Mouse (Mus musculus): Measurements from ENCODE around the gene Brd7. TPM values are rescaled to one million over a fixed set of nuclear protein-coding genes. Genes with fewer than 3 reads are reported as not detected.

The Brd7 gene
- polyA plus RNA-seq (2011; ENCODE audit: insufficient read depth, insufficient read length, low replicate concordance, missing spikeins) = 128 and 151 TPM in 2 replicates

- TF ChIP-seq POLR2A (IDR thresholded peaks at IDR 0.05; ENCODE audit: borderline replicate concordance, control insufficient read depth, low read depth, low read length) (peak; percentile 41; the same call in 1 of the 2 replicates), CTCF (IDR thresholded peaks at IDR 0.05; ENCODE audit: control insufficient read depth, insufficient read depth, low read length) (peak; percentile 74)
- Histone ChIP-seq H3K4me3 (replicated peaks; ENCODE audit: control insufficient read depth, low read depth, low read length) (peak within 1 kb of the TSS; percentile 100), H3K27ac (ENCODE audit: control insufficient read depth, insufficient read depth, low read depth, low read length, poor library complexity) (peak within 1 kb of the TSS; percentile 98), H3K4me1 (ENCODE audit: control insufficient read depth, insufficient read depth, low read length) (no peaks in the 10 kb centered on the region; the same call in 1 of the 2 replicates)
- under 1% methylated on average over 85 of the region's 91 CpGs for WGBS
These were observed at the start of gene Brd7 for GRCm38 (mm10) chr8:88361708-88362428. Brd7 (minus strand) TSS chr8:88362194.

GRCm38 (mm10) chr8:88411461-88411860, 49.5 kb upstream of the Brd7 start:
- TF ChIP-seq CTCF (IDR thresholded peaks at IDR 0.05; ENCODE audit: control insufficient read depth, insufficient read depth, low read length) (no peak), POLR2A (IDR thresholded peaks at IDR 0.05; ENCODE audit: borderline replicate concordance, control insufficient read depth, low read depth, low read length) (no peak)
- 88% methylated on average over 6 of the region's 6 CpGs for WGBS
- Histone ChIP-seq H3K4me1 (ENCODE audit: control insufficient read depth, insufficient read depth, low read length) (no peaks in the 10 kb centered on the region), H3K27ac (ENCODE audit: control insufficient read depth, insufficient read depth, low read depth, low read length, poor library complexity) (no peak overlapping the region), H3K4me3 (replicated peaks; ENCODE audit: control insufficient read depth, low read depth, low read length) (no peak overlapping the region)

DNA sequence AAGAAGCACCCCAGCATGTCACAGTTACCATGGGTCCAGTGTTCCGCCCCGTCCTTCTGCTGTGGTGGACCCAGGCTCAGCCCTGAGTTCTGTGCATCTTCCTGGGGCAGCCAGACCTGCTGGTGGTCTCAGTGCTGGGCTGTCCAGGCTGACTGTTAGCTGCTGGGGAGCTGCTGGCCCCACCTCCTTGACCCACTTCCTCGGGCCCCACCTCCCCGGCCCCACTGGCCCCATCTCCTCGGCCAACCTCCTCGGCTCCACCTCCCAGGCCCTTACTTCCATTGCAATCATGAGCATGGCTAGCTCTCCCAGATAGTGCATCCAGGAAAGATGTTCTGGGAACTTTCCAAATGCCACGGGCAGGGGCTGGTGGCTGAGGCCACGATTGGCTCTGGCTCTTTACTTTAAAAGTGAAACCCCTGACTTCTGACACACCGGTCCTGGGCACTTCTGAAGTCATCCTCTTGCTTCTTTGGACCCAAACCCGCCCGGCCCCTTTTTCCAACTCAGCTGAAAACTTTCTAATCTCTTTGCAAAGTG, 47.5 kb upstream of the Brd7 start:
- Histone ChIP-seq H3K27ac (ENCODE audit: control insufficient read depth, insufficient read depth, low read depth, low read length, poor library complexity) (no peak overlapping the region), H3K4me1 (ENCODE audit: control insufficient read depth, insufficient read depth, low read length) (no peaks in the 10 kb centered on the region), H3K4me3 (replicated peaks; ENCODE audit: control insufficient read depth, low read depth, low read length) (no peak overlapping the region)
- TF ChIP-seq CTCF (IDR thresholded peaks at IDR 0.05; ENCODE audit: control insufficient read depth, insufficient read depth, low read length) (no peak), POLR2A (IDR thresholded peaks at IDR 0.05; ENCODE audit: borderline replicate concordance, control insufficient read depth, low read depth, low read length) (no peak)
- 58% methylated on average over 11 of the region's 11 CpGs for WGBS

GRCm38 (mm10) chr8:88407716-88408115, 45.7 kb upstream of the Brd7 start:
- H3K4me3 ChIP-seq (replicated peaks; ENCODE audit: control insufficient read depth, low read depth, low read length) = no peak overlapping the region
- H3K4me1 ChIP-seq (ENCODE audit: control insufficient read depth, insufficient read depth, low read length) = no peaks in the 10 kb centered on the region
- no peak overlapping the region for H3K27ac ChIP-seq (ENCODE audit: control insufficient read depth, insufficient read depth, low read depth, low read length, poor library complexity)
- TF ChIP-seq CTCF (IDR thresholded peaks at IDR 0.05; ENCODE audit: control insufficient read depth, insufficient read depth, low read length) = no peak
- no peak for TF ChIP-seq POLR2A (IDR thresholded peaks at IDR 0.05; ENCODE audit: borderline replicate concordance, control insufficient read depth, low read depth, low read length)
- 90% methylated on average over 6 of the region's 6 CpGs for WGBS

- 79% methylated on average over 4 of the region's 4 CpGs for WGBS
- TF ChIP-seq CTCF (IDR thresholded peaks at IDR 0.05; ENCODE audit: control insufficient read depth, insufficient read depth, low read length) (no peak), POLR2A (IDR thresholded peaks at IDR 0.05; ENCODE audit: borderline replicate concordance, control insufficient read depth, low read depth, low read length) (no peak)
- Histone ChIP-seq H3K4me3 (replicated peaks; ENCODE audit: control insufficient read depth, low read depth, low read length) (no peak overlapping the region), H3K4me1 (ENCODE audit: control insufficient read depth, insufficient read depth, low read length) (no peaks in the 10 kb centered on the region), H3K27ac (ENCODE audit: control insufficient read depth, insufficient read depth, low read depth, low read length, poor library complexity) (no peak overlapping the region)
These were observed 36.1 kb upstream of the Brd7 start for GRCm38 (mm10) chr8:88398060-88398459.

- no peaks in the 10 kb centered on the region for H3K4me1 ChIP-seq (ENCODE audit: control insufficient read depth, insufficient read depth, low read length)
- no peak for TF ChIP-seq POLR2A (IDR thresholded peaks at IDR 0.05; ENCODE audit: borderline replicate concordance, control insufficient read depth, low read depth, low read length)
- no peak overlapping the region for H3K27ac ChIP-seq (ENCODE audit: control insufficient read depth, insufficient read depth, low read depth, low read length, poor library complexity)
- WGBS = 66% methylated on average over 3 of the region's 3 CpGs
- H3K4me3 ChIP-seq (replicated peaks; ENCODE audit: control insufficient read depth, low read depth, low read length) = no peak overlapping the region
These were observed 31.3 kb upstream of the Brd7 start for GRCm38 (mm10) chr8:88393298-88393697.

DNA sequence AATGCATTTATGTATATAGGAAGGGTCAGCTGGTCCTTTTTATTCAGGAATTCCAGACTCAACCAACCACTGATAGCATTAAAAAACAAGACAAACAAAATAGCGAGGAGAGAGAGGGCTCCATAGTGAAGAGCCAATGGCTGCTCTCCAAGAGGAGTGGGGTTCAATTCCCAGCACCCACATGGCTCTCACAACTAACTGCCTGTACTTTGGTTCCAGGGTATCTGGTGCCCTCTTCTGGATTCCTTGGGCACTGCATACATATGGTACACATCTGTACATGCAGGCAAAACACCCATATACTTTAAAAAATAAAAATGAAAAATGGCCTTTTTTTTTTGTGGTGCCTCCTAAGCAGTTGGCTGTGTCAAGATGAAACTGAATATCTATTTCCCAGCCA, 28.8 kb upstream of the Brd7 start:
- no peak overlapping the region for H3K27ac ChIP-seq (ENCODE audit: control insufficient read depth, insufficient read depth, low read depth, low read length, poor library complexity)
- 76% methylated on average over 1 of the region's 1 CpGs for WGBS
- H3K4me3 ChIP-seq (replicated peaks; ENCODE audit: control insufficient read depth, low read depth, low read length) = no peak overlapping the region
- no peaks in the 10 kb centered on the region for H3K4me1 ChIP-seq (ENCODE audit: control insufficient read depth, insufficient read depth, low read length)
- TF ChIP-seq POLR2A (IDR thresholded peaks at IDR 0.05; ENCODE audit: borderline replicate concordance, control insufficient read depth, low read depth, low read length) = no peak
- TF ChIP-seq CTCF (IDR thresholded peaks at IDR 0.05; ENCODE audit: control insufficient read depth, insufficient read depth, low read length) = peak; percentile 45

DNA sequence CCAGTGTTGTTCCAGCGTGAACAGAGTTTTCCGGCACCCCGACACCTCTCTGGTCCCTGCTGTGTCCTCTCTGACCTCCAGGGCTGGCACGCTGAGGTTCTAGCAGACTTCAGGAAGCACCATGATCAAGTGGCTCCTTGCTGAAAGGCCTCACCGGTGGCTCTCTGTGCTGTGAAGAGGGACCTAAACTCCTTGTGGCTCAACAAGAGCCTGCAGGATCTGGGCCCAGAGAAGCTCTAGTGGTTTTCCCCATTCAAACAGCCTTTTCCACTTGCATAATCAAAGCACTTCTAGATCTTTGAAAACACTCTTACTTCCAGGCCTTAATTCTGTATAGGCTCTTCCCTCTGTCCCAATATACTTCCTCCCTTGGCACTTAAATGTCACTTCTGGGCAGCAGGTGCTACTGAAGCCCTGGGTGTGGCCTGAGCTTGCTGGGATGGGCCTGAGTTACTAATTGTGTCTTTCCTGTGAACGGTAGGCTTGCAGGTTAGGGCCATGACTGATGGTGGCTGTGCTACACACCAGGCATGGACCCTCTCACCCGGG, 26.8 kb upstream of the Brd7 start:
- H3K4me1 ChIP-seq (ENCODE audit: control insufficient read depth, insufficient read depth, low read length) = no peaks in the 10 kb centered on the region
- H3K27ac ChIP-seq (ENCODE audit: control insufficient read depth, insufficient read depth, low read depth, low read length, poor library complexity) = no peak overlapping the region
- 70% methylated on average over 7 of the region's 7 CpGs for WGBS
- no peak overlapping the region for H3K4me3 ChIP-seq (replicated peaks; ENCODE audit: control insufficient read depth, low read depth, low read length)
- no peak for TF ChIP-seq CTCF (IDR thresholded peaks at IDR 0.05; ENCODE audit: control insufficient read depth, insufficient read depth, low read length)
- no peak for TF ChIP-seq POLR2A (IDR thresholded peaks at IDR 0.05; ENCODE audit: borderline replicate concordance, control insufficient read depth, low read depth, low read length)
